Mouse (Mus musculus): ENCODE results near the gene Gm15294. TPM values are rescaled to one million over a fixed set of nuclear protein-coding genes. Genes with fewer than 3 reads are reported as not detected.

Gm15294 gene
- not detected in 2 replicates for polyA plus RNA-seq (2011; ENCODE audit: insufficient read depth, insufficient read length, low replicate concordance, missing spikeins)

DNA sequence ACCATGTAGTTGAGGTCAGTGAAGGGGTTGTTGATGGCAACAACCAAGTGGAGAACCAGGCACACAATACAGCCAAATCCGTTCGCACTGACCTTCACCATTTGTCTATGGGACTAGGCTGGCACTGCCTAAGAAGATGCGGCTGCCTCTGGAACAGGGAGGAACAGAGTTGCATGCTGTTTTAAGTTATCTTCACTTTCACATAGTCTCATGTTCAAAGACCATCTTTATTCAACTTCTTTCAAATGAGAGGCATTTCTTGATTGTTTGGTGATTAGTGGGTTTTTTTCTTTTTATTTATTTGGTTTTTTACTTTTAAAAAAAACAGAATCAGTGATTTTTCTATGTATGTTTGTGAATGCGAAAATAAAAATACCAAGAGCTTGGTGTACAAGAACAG, at the start of gene Gm15294:
Gm15294 (minus strand) TSS at position 101 of the 400 bp plus-strand sequence.
- no peak within 1 kb of the TSS for H3K4me3 ChIP-seq (replicated peaks; ENCODE audit: control insufficient read depth, low read depth, low read length)
- WGBS = 93% methylated on average over 4 of the region's 4 CpGs
- TF ChIP-seq POLR2A (IDR thresholded peaks at IDR 0.05; ENCODE audit: borderline replicate concordance, control insufficient read depth, low read depth, low read length) (no peak), CTCF (IDR thresholded peaks at IDR 0.05; ENCODE audit: control insufficient read depth, insufficient read depth, low read length) (no peak)
- H3K27ac ChIP-seq (ENCODE audit: control insufficient read depth, insufficient read depth, low read depth, low read length, poor library complexity) = no peak within 1 kb of the TSS
- H3K4me1 ChIP-seq (ENCODE audit: control insufficient read depth, insufficient read depth, low read length) = no peaks in the 10 kb centered on the region

DNA sequence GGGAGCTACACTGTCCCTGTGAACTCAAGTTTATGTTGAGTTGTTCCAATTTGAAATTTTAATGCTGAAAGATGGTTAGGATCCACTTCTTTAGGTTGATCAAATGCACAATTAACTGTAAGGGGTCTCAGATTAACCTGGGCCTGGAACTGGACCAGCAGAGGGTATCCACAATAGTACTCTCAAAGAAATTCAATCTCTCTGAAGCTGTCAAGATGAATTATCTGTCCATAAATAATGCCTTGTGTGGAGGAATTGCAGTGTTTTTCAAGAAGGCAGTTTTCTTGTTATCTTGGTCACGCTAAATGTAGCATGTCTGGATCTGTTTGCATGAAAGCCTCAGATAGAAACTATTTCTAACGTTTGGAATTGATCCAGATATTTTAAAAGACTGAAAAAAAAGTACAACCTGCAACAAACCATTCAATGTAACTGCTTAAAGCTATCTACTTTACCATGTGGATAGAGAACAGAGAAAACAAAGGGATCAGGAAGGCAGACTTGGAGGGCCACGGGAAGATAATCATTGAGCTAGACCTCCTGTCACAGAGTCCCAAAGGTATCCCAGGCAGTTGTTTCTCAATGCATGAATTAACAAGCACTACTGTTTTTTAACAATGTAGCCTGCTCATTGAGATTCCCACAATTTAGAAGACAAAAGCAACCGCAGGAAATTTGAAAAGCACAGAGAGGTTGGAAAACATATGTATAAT, 9.5 kb upstream of the Gm15294 start:
- TF ChIP-seq POLR2A (IDR thresholded peaks at IDR 0.05; ENCODE audit: borderline replicate concordance, control insufficient read depth, low read depth, low read length) (no peak), CTCF (IDR thresholded peaks at IDR 0.05; ENCODE audit: control insufficient read depth, insufficient read depth, low read length) (no peak)
- H3K4me1 ChIP-seq (ENCODE audit: control insufficient read depth, insufficient read depth, low read length) = no peaks in the 10 kb centered on the region
- H3K27ac ChIP-seq (ENCODE audit: control insufficient read depth, insufficient read depth, low read depth, low read length, poor library complexity) = no peak overlapping the region
- WGBS = 62% methylated on average over 4 of the region's 4 CpGs
- H3K4me3 ChIP-seq (replicated peaks; ENCODE audit: control insufficient read depth, low read depth, low read length) = no peak overlapping the region

DNA sequence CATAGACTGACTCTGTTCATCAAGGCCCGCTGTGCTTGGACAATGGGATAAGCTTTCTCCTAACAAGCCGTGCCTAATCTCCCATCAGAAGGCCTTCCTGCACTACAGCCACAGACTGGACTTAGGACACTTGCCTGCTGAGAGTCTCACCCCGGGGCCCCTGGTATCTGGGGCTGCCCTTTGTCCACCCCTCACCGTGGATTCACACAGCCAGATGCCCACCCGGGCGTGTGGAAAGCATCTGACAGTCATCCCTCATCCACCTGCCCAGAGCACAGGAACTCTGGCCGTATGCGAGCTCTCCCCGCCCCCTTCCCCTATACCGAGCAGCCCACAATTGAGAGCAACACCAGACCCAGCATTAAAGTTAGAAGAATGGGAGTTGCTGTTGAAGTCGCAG, 1.0 kb downstream of the Gm15294 start:
- H3K4me3 ChIP-seq (replicated peaks; ENCODE audit: control insufficient read depth, low read depth, low read length) = no peak overlapping the region
- TF ChIP-seq POLR2A (IDR thresholded peaks at IDR 0.05; ENCODE audit: borderline replicate concordance, control insufficient read depth, low read depth, low read length) (no peak), CTCF (IDR thresholded peaks at IDR 0.05; ENCODE audit: control insufficient read depth, insufficient read depth, low read length) (no peak)
- no peaks in the 10 kb centered on the region for H3K4me1 ChIP-seq (ENCODE audit: control insufficient read depth, insufficient read depth, low read length)
- H3K27ac ChIP-seq (ENCODE audit: control insufficient read depth, insufficient read depth, low read depth, low read length, poor library complexity) = no peak overlapping the region
- 81% methylated on average over 11 of the region's 11 CpGs for WGBS

DNA sequence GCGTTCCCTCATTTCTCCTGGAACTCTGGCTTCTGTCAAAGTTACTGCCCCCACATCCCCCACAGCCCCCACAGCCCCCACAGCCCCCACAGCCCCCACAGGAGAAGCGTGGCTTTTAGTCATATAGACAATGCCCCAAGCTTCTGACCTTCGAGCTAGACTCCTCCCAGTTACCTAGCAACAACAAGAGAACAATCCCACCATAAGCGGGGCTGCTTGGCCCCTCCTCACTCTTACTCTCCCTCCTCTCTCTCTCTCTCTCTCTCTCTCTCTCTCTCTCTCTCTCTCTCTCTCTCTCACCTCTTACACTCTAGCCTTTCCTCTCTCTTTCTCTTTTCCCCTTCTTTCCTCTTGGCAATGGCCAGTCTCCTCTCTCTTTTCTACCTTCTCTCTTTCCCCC, 1.4 kb downstream of the Gm15294 start:
- TF ChIP-seq CTCF (IDR thresholded peaks at IDR 0.05; ENCODE audit: control insufficient read depth, insufficient read depth, low read length) (no peak), POLR2A (IDR thresholded peaks at IDR 0.05; ENCODE audit: borderline replicate concordance, control insufficient read depth, low read depth, low read length) (no peak)
- Histone ChIP-seq H3K27ac (ENCODE audit: control insufficient read depth, insufficient read depth, low read depth, low read length, poor library complexity) (no peak overlapping the region), H3K4me1 (ENCODE audit: control insufficient read depth, insufficient read depth, low read length) (no peaks in the 10 kb centered on the region), H3K4me3 (replicated peaks; ENCODE audit: control insufficient read depth, low read depth, low read length) (no peak overlapping the region)
- 66% methylated on average over 4 of the region's 4 CpGs for WGBS

DNA sequence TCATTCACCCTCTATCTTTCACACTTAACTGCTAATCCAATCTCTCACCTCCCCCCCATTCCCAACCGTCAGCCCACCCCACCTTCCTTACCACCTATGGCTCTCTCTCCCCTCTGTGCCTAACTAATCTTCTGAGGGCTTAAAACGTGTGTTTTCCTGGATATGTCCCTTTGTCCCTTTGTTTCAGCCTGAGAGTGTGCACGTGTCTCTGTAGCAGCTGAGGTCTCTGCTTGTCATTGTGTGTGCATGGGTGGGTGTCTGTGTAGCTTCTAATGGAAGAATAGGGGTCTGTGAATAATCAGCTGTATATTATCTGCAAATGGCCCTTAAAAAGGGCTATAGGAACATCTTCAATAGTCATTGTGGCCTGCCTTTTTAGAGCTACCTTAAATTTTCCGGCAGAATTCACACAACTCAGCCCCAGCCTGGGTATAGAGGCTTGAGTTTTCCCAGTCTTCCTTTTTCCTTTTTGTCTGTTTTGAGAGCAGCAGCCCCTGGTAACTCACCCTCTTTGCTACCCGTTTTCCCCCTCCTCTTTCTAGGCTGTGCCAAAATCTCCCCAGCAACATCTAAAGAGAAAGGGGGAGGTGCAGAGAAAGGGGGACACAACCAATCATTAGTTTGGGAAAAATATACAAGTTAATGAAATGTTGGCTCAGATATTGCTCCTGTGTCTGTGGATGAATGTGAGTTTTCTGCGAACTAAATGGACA, 19.2 kb downstream of the Gm15294 start:
- H3K4me3 ChIP-seq (replicated peaks; ENCODE audit: control insufficient read depth, low read depth, low read length) = no peak overlapping the region
- WGBS = 47% methylated on average over 6 of the region's 6 CpGs
- TF ChIP-seq POLR2A (IDR thresholded peaks at IDR 0.05; ENCODE audit: borderline replicate concordance, control insufficient read depth, low read depth, low read length) = no peak
- no peaks in the 10 kb centered on the region for H3K4me1 ChIP-seq (ENCODE audit: control insufficient read depth, insufficient read depth, low read length)
- no peak overlapping the region for H3K27ac ChIP-seq (ENCODE audit: control insufficient read depth, insufficient read depth, low read depth, low read length, poor library complexity)

Other genes starting within 250 kb of the Gm15294 start
- gene Irs4, start 150.0 kb downstream of the Gm15294 start, polyA plus RNA-seq (2011; ENCODE audit: insufficient read depth, insufficient read length, low replicate concordance, missing spikeins) = 0.25 TPM in 1 of 2 replicates, not detected in the other